ENCODE assay signal across 11 mouse cellular contexts in genomic region chr16:16557738-16558137, GRCm38 (mm10). TPM values are rescaled to one million over a fixed set of nuclear protein-coding genes. Genes with fewer than 3 reads are reported as not detected.
A peak's percentile ranks its signal among the peaks of the same experiment; 100 is the strongest.
DNase-seq lines count a peak whose midpoint lies in the region; ATAC-seq and TF ChIP-seq lines count a peak whose summit lies in the region.
"Had no signal": no experiment of that assay in that cellular context is flagged by ENCODE, and none has a peak within 500 bp of the region (broad histone marks: within the 10 kb centered on the region; RNA-seq: fewer than 3 reads in every experiment).

No protein-coding gene starts in this region.

- no peaks in the 10 kb centered on the region for H3K27me3 ChIP-seq in hindbrain, embryonic 14.5 days (ENCODE audit: control insufficient read depth, insufficient read depth, low read length)
- H3K27me3 ChIP-seq in midbrain, embryonic 15.5 days (replicated peaks) = no peaks in the 10 kb centered on the region
- H3K27me3 ChIP-seq: liver, embryonic 12.5 days had no signal

- peak overlapping the region; percentile 69 for H3K4me2 ChIP-seq in hindbrain, embryonic 14.5 days (replicated peaks)
- H3K4me2 ChIP-seq in midbrain, embryonic 15.5 days = peak overlapping the region; percentile 66
- H3K4me2 ChIP-seq: liver, embryonic 12.5 days had no signal

- TF ChIP-seq POLR2A in cortical plate, adult 2 months (IDR thresholded peaks at IDR 0.05; ENCODE audit: extremely low read depth, insufficient read depth, low read length) = no peak

- TF ChIP-seq CTCF in cortical plate, adult 2 months (IDR thresholded peaks at IDR 0.05; ENCODE audit: extremely low read depth, insufficient read depth, low read length) = no peak

- H3K9me3 ChIP-seq in hindbrain, embryonic 14.5 days (ENCODE audit: control insufficient read depth, low read length) = no peaks in the 10 kb centered on the region
- no peaks in the 10 kb centered on the region for H3K9me3 ChIP-seq in midbrain, embryonic 15.5 days
- H3K9me3 ChIP-seq: liver, embryonic 12.5 days had no signal

- no peaks in the 10 kb centered on the region for H3K36me3 ChIP-seq in hindbrain, embryonic 14.5 days (replicated peaks; ENCODE audit: control insufficient read depth, insufficient read depth)
- H3K36me3 ChIP-seq in midbrain, embryonic 15.5 days (replicated peaks) = no peaks in the 10 kb centered on the region
- H3K36me3 ChIP-seq: liver, embryonic 12.5 days had no signal

- peak overlapping the region; percentile 51 for H3K9ac ChIP-seq in hindbrain, embryonic 14.5 days
- 0 out of 2 replicates have a peak overlapping the region, but pooled peaks have one; percentile 2 for H3K9ac ChIP-seq in midbrain, embryonic 15.5 days
- H3K9ac ChIP-seq: liver, embryonic 12.5 days had no signal

- WGBS in hindbrain, embryonic 14.5 days = 69% methylated on average over 4 of the region's 4 CpGs
- WGBS in midbrain, embryonic 15.5 days = 72% methylated on average over 4 of the region's 4 CpGs

- H3K27ac ChIP-seq in cortical plate, adult 2 months (ENCODE audit: insufficient read depth, low read length) = no peak overlapping the region
- H3K27ac ChIP-seq in hindbrain, embryonic 14.5 days = no peak overlapping the region
- no peak overlapping the region for H3K27ac ChIP-seq in midbrain, embryonic 15.5 days
- H3K27ac ChIP-seq: liver, embryonic 12.5 days had no signal

- DNase-seq in cerebellum, adult 9-10 months = peak; percentile 45
- no peak for DNase-seq in cerebellum, adult 11 months
- DNase-seq in hindbrain, embryonic 14.5 days (ENCODE audit: low spot score) = no peak
- DNase-seq in gastrocnemius, postnatal 10 days = no peak
- no peak for DNase-seq in thymus, postnatal 25 days
- DNase-seq: adrenal gland, adult 8-10 months; lung, postnatal 4 days had no signal

- peaks cover 1% of the 10 kb centered on the region for H3K4me1 ChIP-seq in cortical plate, adult 2 months (ENCODE audit: control insufficient read depth, insufficient read depth, low read length)
- H3K4me1 ChIP-seq in hindbrain, embryonic 14.5 days (replicated peaks; ENCODE audit: control insufficient read depth, insufficient read depth, low read length) = peaks cover 27% of the 10 kb centered on the region
- H3K4me1 ChIP-seq in midbrain, embryonic 15.5 days = peaks cover 36% of the 10 kb centered on the region

- ATAC-seq in hindbrain, embryonic 14.5 days (ENCODE audit: low FRiP score) = no peak
- no peak for ATAC-seq in midbrain, embryonic 15.5 days (replicated peaks)
- ATAC-seq in megakaryocyte, adult 5-6 weeks (ENCODE audit: poor library complexity, severe bottlenecking) = no peak
- ATAC-seq: liver, embryonic 12.5 days had no signal

- peak overlapping the region; percentile 27; the same call in 1 of the 2 replicates for H3K4me3 ChIP-seq in cortical plate, adult 2 months (ENCODE audit: insufficient read depth, low read length)
- H3K4me3 ChIP-seq in hindbrain, embryonic 14.5 days (replicated peaks; ENCODE audit: low read length) = peak overlapping the region; percentile 54
- peak overlapping the region; percentile 50 for H3K4me3 ChIP-seq in midbrain, embryonic 15.5 days
- H3K4me3 ChIP-seq: liver, embryonic 12.5 days had no signal

RNA-seq across cellular contexts. Expression of gene Fgd4, which starts 42.6 kb away (rescaled TPM):
- polyA plus RNA-seq in cortical plate, adult 2 months (2012; rRNA removed) = 7.6 and 8.2 TPM in 2 replicates
- polyA plus RNA-seq in hindbrain, embryonic 14.5 days (2014; fragmentation: Nextera tagmentation; extraction: Ambion mirVana) = 20.0 and 24.2 TPM in 2 replicates
- polyA plus RNA-seq in midbrain, embryonic 15.5 days (2015; fragmentation: Nextera tagmentation; extraction: Ambion mirVana) = 18.6 and 23.7 TPM in 2 replicates
- 76.9 and 78.5 TPM in 2 replicates for total RNA-seq in megakaryocyte, adult 5-6 weeks (2015)
- 125 and 137 TPM in 2 replicates for total RNA-seq in megakaryocyte, adult 5-6 weeks (2017)
- total RNA-seq in gastrocnemius, postnatal 10 days (2021) = 10 to 100 TPM; 10.9 to 11.8 TPM
